Mouse (Mus musculus) embryonic fibroblast, embryonic 13.5 days (primary cell): ENCODE measurements around the gene Pcyt2. TPM values are rescaled to one million over a fixed set of nuclear protein-coding genes. Genes with fewer than 3 reads are reported as not detected.

Experiments
- H3K27ac ChIP-seq: 2 replicates; pipeline ENCODE4 v1.5.1; 2012; ENCODE audit warnings: low read length, control low read depth, inconsistent platforms; ENCODE audit not compliant: insufficient read depth
- H3K4me1 ChIP-seq: 2 replicates; pipeline ENCODE4 v1.6.1; 2011; ENCODE audit warnings: low read length; ENCODE audit not compliant: control insufficient read depth, insufficient read depth
- H3K4me3 ChIP-seq: 2 replicates; pipeline ENCODE4 v1.5.1; 2011; ENCODE audit warnings: mild to moderate bottlenecking, control low read depth, low read length; ENCODE audit not compliant: insufficient read depth
- CTCF ChIP-seq: IDR thresholded peaks from 2 replicates; pipeline ENCODE4 v1.5.1; 2011; ENCODE audit warnings: mild to moderate bottlenecking, control low read depth, low read length, moderate library complexity, borderline replicate concordance; ENCODE audit not compliant: insufficient read depth
- POLR2A ChIP-seq: IDR thresholded peaks from 2 replicates; pipeline ENCODE4 v1.6.1; 2011; ENCODE audit warnings: low read depth, mild to moderate bottlenecking, control low read depth, low read length, moderate library complexity
- polyA plus RNA-seq: library from polyadenylated mRNA; stranded (reverse); fragments of >200 nt; gene quantifications from 2 replicates; pipeline ENCODE4 v1.2.4, GENCODE M21; 2011; ENCODE audit warnings: low read depth; ENCODE audit not compliant: missing spikeins, insufficient read length

The Pcyt2 gene
- polyA plus RNA-seq, 1 experiment, result 45.2 TPM

DNA sequence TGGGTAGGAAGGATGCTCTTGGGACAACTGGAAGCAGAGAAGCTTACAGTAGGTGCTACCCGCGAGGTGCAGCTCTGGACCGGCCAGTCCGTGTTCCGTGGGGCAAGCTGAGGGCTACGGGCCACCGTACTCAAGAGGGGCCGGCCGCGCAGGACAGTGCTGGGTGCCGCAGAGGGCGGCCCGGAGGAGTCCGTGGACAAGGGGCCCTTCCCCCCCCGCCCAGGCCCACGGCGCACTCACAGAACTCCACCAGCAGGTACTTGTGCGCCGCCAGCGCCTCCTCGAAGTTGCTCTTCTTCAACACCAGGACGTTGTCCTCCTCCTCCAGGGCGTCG, 45.4 kb downstream of the Pcyt2 start:
- H3K4me1 ChIP-seq, result peaks cover 8% of the 10 kb centered on the region; the same call in 1 of the 2 replicates
- no peak for TF ChIP-seq CTCF
- no peak for TF ChIP-seq POLR2A
- peak overlapping the region; percentile 98 for H3K4me3 ChIP-seq
- H3K27ac ChIP-seq, result 0 out of 2 replicates have a peak overlapping the region, but pooled peaks have one; percentile 30

DNA sequence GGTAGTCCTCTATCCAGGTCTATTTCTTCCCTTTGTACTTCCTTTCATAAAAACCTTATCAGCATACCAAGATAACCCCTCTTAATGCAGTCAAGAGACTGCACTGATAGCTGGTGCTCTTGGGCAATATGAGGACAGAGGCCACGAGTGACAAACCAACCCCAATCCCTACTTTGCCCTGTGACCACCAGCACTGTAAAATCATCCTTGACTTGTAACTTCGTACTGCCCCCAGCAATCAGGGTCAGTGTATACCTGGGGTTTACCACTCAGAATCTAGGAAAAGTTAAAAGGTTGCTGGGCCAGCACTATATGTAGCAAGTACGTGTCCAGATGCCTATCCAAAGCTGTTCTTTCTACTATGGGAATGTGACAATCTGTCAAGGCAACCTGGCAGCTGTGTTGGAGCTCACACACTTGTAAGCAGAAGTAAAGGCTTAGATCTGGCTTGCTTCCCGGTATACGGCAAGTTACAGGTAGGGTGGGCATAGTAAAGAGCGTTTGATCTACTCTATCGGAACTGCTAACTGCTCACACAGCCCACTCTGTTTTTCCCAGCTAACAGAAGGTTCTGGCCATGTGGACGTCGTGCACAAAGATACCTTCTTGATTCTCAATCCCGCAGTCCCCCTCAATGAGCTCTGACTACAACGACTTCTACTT, 45.9 kb downstream of the Pcyt2 start:
- Histone ChIP-seq H3K4me1 (peaks cover 8% of the 10 kb centered on the region; the same call in 1 of the 2 replicates), H3K27ac (no peak overlapping the region), H3K4me3 (peak overlapping the region; percentile 98)
- TF ChIP-seq POLR2A (no peak), CTCF (no peak)

DNA sequence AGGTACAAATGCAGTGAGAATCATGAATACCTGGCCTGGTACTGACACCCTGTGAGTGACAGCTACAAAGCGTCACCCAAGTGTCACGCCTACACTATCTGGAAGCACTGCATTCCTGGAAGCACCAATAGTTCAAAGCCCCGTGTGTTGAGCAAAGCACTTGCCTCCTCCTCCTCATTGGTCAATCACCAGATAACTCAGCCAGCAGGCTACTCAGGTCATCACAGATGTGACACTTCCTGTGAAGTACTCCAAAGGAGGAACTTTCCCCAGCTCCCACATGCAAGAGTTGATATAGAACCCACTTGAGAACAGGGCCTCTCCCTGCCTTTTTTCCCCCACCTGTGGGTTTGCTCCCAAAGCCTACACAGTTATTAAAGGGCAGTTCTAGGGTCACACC, 46.6 kb downstream of the Pcyt2 start:
- H3K4me3 ChIP-seq, result peak overlapping the region; percentile 98
- TF ChIP-seq CTCF, result no peak
- TF ChIP-seq POLR2A, result no peak
- H3K27ac ChIP-seq, result no peak overlapping the region
- peaks cover 8% of the 10 kb centered on the region; the same call in 1 of the 2 replicates for H3K4me1 ChIP-seq

DNA sequence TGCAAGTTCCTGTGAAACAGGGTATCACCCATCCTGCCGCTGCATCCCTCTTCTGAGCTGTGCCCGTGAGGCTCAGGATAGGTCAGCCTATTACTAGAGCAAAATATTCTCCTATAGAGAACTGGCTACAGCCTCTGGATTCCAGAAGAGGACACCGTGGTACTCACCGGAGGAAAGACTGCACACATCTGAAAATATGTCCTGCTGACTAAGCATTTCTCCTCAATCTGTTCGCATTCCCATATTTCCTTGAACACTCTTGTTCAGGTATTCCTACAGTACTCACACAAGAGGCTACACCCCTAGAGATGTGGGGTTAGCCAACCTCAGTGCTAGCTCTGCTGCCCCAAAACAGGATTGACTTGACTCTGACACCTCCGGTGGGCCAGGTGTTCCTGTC, 49.4 kb downstream of the Pcyt2 start:
- Histone ChIP-seq H3K4me1 (peaks cover 8% of the 10 kb centered on the region; the same call in 1 of the 2 replicates), H3K27ac (no peak overlapping the region), H3K4me3 (no peak overlapping the region)
- TF ChIP-seq POLR2A (no peak), CTCF (no peak)

DNA sequence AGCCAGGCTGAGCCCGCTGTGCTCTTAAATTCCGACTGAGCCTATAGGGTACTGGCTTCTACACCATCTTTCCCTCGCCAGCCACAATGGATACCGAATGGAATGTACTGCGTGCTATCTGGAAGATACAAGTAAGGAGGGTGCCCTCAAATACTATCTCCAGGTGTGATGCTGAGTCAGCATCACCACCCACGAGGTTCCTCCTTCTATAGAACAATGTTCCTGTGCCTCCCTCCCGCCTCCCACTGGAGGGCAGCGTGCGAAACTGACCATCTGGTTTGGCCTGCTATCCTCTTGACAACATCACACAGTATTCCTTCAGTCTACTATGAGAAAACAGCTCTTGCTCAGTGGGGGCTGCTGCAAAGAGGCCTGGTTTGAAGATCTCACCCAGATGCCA, 52.6 kb downstream of the Pcyt2 start:
- no peak overlapping the region for H3K27ac ChIP-seq
- TF ChIP-seq POLR2A (no peak), CTCF (peak; percentile 54; the same call in 1 of the 2 replicates)
- peaks cover 3% of the 10 kb centered on the region; the same call in 1 of the 2 replicates for H3K4me1 ChIP-seq
- no peak overlapping the region for H3K4me3 ChIP-seq

DNA sequence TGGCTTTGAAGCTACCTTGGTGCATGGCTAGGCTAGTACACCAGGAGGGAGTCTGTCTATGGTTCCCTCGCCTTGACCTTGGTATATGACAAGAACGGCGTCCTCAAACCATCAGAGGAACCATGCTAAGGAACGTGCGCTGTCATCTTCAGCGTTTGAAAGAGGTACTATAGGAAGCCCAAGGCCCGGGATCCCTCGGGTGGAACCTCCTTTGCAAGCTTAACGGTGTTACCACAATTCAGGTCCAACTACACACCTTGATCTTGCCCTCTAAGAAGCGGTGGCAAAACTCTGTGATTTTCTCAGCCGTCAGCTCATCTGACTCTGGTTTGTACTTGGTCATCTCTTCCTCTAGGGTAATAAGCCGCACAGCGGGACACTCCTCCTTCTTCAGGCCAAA, 54.8 kb downstream of the Pcyt2 start:
- no peak overlapping the region for H3K4me3 ChIP-seq
- H3K27ac ChIP-seq, result no peak overlapping the region
- TF ChIP-seq POLR2A, result no peak
- TF ChIP-seq CTCF, result no peak

DNA sequence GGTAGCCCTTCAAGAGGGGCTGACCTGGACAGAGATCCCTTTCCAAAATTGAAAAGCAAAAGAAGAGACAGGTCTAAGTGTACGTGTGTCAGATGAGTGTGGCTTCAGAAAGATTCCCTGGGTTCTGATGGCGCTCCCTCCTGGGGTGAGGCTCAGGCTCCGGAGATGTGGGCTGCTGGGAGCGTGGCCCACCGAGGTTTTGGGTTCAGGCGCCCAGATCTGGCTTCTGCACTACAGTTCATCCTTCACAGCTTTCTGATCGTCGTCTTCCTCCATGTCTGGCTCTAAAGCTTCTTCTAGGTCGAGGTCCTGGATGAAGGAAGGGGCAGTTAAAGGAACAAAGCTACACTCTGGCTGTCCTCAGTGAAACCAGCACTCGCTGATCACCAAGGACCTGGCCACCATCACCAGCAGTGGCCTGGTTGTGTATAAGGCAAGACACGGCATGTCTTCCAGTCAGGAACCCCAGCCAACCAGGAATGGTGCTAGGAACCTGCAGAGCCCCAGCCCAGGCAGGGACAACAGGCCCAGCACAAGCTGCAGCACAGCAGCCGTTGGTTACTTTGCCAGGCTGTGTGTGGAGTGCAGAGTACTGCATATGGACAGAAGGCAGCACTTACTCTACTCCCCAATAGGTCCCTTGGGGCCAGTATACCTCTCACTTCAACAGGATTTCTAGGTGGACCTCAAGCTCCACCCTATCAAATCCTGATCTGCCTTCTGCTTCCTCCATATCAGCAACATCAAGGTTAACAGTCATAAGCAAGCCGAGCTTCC, 56.6 kb downstream of the Pcyt2 start:
- TF ChIP-seq CTCF (no peak), POLR2A (no peak)
- Histone ChIP-seq H3K27ac (no peak overlapping the region), H3K4me1 (no peaks in the 10 kb centered on the region), H3K4me3 (no peak overlapping the region)

More for the DNA sequence above, 54.8 kb downstream of the Pcyt2 start:
- H3K4me1 ChIP-seq, result no peaks in the 10 kb centered on the region; the same call in 1 of the 2 replicates

Other genes starting within 250 kb of the Pcyt2 start
- 8.5 and 10.9 TPM in 2 replicates for gene Faap100, start 239.2 kb downstream of the Pcyt2 start, polyA plus RNA-seq
- gene Nploc4, start 180.2 kb downstream of the Pcyt2 start, polyA plus RNA-seq, result 76.1 and 81.6 TPM in 2 replicates
- gene Tspan10, start 175.3 kb downstream of the Pcyt2 start, polyA plus RNA-seq, result not detected in 2 replicates
- not detected in 2 replicates for gene Pde6g, start 164.4 kb downstream of the Pcyt2 start, polyA plus RNA-seq
- gene Oxld1, start 159.9 kb downstream of the Pcyt2 start, polyA plus RNA-seq, result 5.6 TPM in 2 replicates
- 18.9 and 27.3 TPM in 2 replicates for gene Ccdc137, start 159.8 kb downstream of the Pcyt2 start, polyA plus RNA-seq
- 24.0 and 30.7 TPM in 2 replicates for gene Arl16, start 150.3 kb downstream of the Pcyt2 start, polyA plus RNA-seq
- gene Mrpl12, start 133.3 kb downstream of the Pcyt2 start, polyA plus RNA-seq, result 51.1 and 58.0 TPM in 2 replicates
- gene Slc25a10, start 126.1 kb downstream of the Pcyt2 start, polyA plus RNA-seq, result 22.0 and 22.4 TPM in 2 replicates
- gene Gcgr, start 87.2 kb downstream of the Pcyt2 start, polyA plus RNA-seq, result not detected in 2 replicates
- gene Mcrip1, start 68.2 kb downstream of the Pcyt2 start, polyA plus RNA-seq, result 65.4 and 90.1 TPM in 2 replicates
- gene Ppp1r27, start 66.8 kb downstream of the Pcyt2 start, polyA plus RNA-seq, result not detected in 2 replicates
- 846 and 907 TPM in 2 replicates for gene P4hb, start 44.7 kb downstream of the Pcyt2 start, polyA plus RNA-seq
- 500 and 534 TPM in 2 replicates for gene Arhgdia, start 36.3 kb downstream of the Pcyt2 start, polyA plus RNA-seq
- 112 and 150 TPM in 2 replicates for gene Alyref, start 19.6 kb downstream of the Pcyt2 start, polyA plus RNA-seq
- 78.0 and 87.2 TPM in 2 replicates for gene Anapc11, start 19.5 kb downstream of the Pcyt2 start, polyA plus RNA-seq
- gene Npb, start 9.5 kb downstream of the Pcyt2 start, polyA plus RNA-seq, result not detected in 2 replicates
- 15.9 and 19.2 TPM in 2 replicates for gene Sirt7, start 7.3 kb upstream of the Pcyt2 start, polyA plus RNA-seq
- 39.4 and 43.9 TPM in 2 replicates for gene Mafg, start 15.7 kb upstream of the Pcyt2 start, polyA plus RNA-seq
- 44.5 and 59.0 TPM in 2 replicates for gene Pycr1, start 25.8 kb upstream of the Pcyt2 start, polyA plus RNA-seq
- not detected in 2 replicates for gene Myadml2, start 30.2 kb upstream of the Pcyt2 start, polyA plus RNA-seq
- 0.47 and 0.63 TPM in 2 replicates for gene Notum, start 43.2 kb upstream of the Pcyt2 start, polyA plus RNA-seq
- gene Aspscr1, start 55.0 kb upstream of the Pcyt2 start, polyA plus RNA-seq, result 49.8 and 53.9 TPM in 2 replicates
- 42.8 and 44.1 TPM in 2 replicates for gene Cenpx, start 95.8 kb upstream of the Pcyt2 start, polyA plus RNA-seq
- gene Lrrc45, start 96.0 kb upstream of the Pcyt2 start, polyA plus RNA-seq, result 16.1 and 17.8 TPM in 2 replicates
- 16.0 and 20.8 TPM in 2 replicates for gene Rac3, start 103.5 kb upstream of the Pcyt2 start, polyA plus RNA-seq
- 31.6 and 52.4 TPM in 2 replicates for gene Dcxr, start 109.3 kb upstream of the Pcyt2 start, polyA plus RNA-seq
- 27.8 and 30.7 TPM in 2 replicates for gene Cbr2, start 114.2 kb upstream of the Pcyt2 start, polyA plus RNA-seq
- 1.3 and 15.2 TPM in 2 replicates for gene Hmga1b, start 144.9 kb upstream of the Pcyt2 start, polyA plus RNA-seq
- gene Rfng, start 166.3 kb upstream of the Pcyt2 start, polyA plus RNA-seq, result 12.8 and 13.0 TPM in 2 replicates
- gene Gps1, start 166.3 kb upstream of the Pcyt2 start, polyA plus RNA-seq, result 103 and 112 TPM in 2 replicates
- gene Dus1l, start 178.5 kb upstream of the Pcyt2 start, polyA plus RNA-seq, result 23.7 and 24.0 TPM in 2 replicates
- gene Fasn, start 206.6 kb upstream of the Pcyt2 start, polyA plus RNA-seq, result 61.2 and 72.6 TPM in 2 replicates